Mouse (Mus musculus) liver, embryonic 12.5 days (tissue): Measurements from ENCODE around the gene Flt3l. TPM values are rescaled to one million over a fixed set of nuclear protein-coding genes. Genes with fewer than 3 reads are reported as not detected.
A peak's percentile ranks its signal among the peaks of the same experiment; 100 is the strongest.
"Not testable (repeated sequence)": the region's sequence is repeated elsewhere in the genome, so short reads cannot be mapped to it uniquely, and the experiment has no call there.

ENCODE experiments used
- ATAC-seq: fragments of 200-750 bp; cut with Nextera tagmentation; 2 replicates; pipeline ENCODE4 v1.8.0; 2017; ENCODE audit warnings: moderate number of reproducible peaks, mild to moderate bottlenecking, moderate library complexity
- H3K27ac ChIP-seq: fragments of 300-500 bp; sonication (generic); 2 replicates; pipeline ENCODE4 v1.5.1; 2016; ENCODE audit warnings: mild to moderate bottlenecking
- H3K27me3 ChIP-seq: fragments of 300-500 bp; sonication (generic); replicated peaks from 2 replicates; pipeline ENCODE4 v1.6.1; 2016; ENCODE audit warnings: mild to moderate bottlenecking, moderate library complexity
- H3K36me3 ChIP-seq: fragments of 300-500 bp; sonication (generic); 2 replicates; pipeline ENCODE4 v1.6.1; 2016; ENCODE audit warnings: mild to moderate bottlenecking, moderate library complexity
- H3K4me1 ChIP-seq: fragments of 300-500 bp; sonication (generic); 2 replicates; pipeline ENCODE4 v1.6.1; 2016
- H3K4me2 ChIP-seq: fragments of 300-500 bp; sonication (generic); 2 replicates; pipeline ENCODE4 v1.6.1; 2016; ENCODE audit warnings: mild to moderate bottlenecking, moderate library complexity
- H3K4me3 ChIP-seq: fragments of 300-500 bp; sonication (generic); 2 replicates; pipeline ENCODE4 v1.5.1; 2016; ENCODE audit warnings: mild to moderate bottlenecking, moderate library complexity
- H3K9ac ChIP-seq: fragments of 300-500 bp; sonication (generic); 2 replicates; pipeline ENCODE4 v1.6.1; 2016; ENCODE audit warnings: mild to moderate bottlenecking, moderate library complexity
- H3K9me3 ChIP-seq: fragments of 300-500 bp; sonication (generic); replicated peaks from 2 replicates; pipeline ENCODE4 v1.6.1; 2016; ENCODE audit warnings: mild to moderate bottlenecking, moderate library complexity
- WGBS: fragments of 180-500 bp; shearing (Covaris S2); methylation state at CpG from one replicate; pipeline ENCODE4 v1.1.7; 2016; ENCODE audit not compliant: insufficient replicate concordance; 5-methylcytosine and 5-hydroxymethylcytosine counted together
- polyA plus RNA-seq: library from polyadenylated mRNA; unstranded; fragments of >200 nt; fragmentation: Nextera tagmentation; extraction: Ambion mirVana; gene quantifications from 2 replicates; pipeline ENCODE4 v1.2.1, GENCODE M21; 2016

Flt3l gene
- polyA plus RNA-seq, 1 experiment from 2014 or later, result 5.7 TPM

GRCm38 (mm10) chr7:45102441-45102840 is 33.8 kb downstream of the Flt3l start:
- Histone ChIP-seq H3K9me3 (no peaks in the 10 kb centered on the region), H3K36me3 (no peaks in the 10 kb centered on the region; the same call in 1 of the 2 replicates), H3K4me2 (peak overlapping the region; percentile 50), H3K27me3 (0 out of 2 replicates have a peak, but pooled peaks cover 3% of the 10 kb centered on the region), H3K4me3 (no peak overlapping the region), H3K9ac (no peak overlapping the region), H3K4me1 (peaks cover 30% of the 10 kb centered on the region), H3K27ac (no peak overlapping the region)
- no peak for ATAC-seq
- WGBS, result 49% methylated on average over 11 of the region's 11 CpGs

- no peak overlapping the region for H3K4me3 ChIP-seq
- H3K4me1 ChIP-seq, result peaks cover 36% of the 10 kb centered on the region
- H3K27me3 ChIP-seq, result 0 out of 2 replicates have a peak, but pooled peaks cover 3% of the 10 kb centered on the region
- no peak overlapping the region for H3K4me2 ChIP-seq
- H3K9me3 ChIP-seq, result no peaks in the 10 kb centered on the region
- ATAC-seq, result no peak
- no peaks in the 10 kb centered on the region; the same call in 1 of the 2 replicates for H3K36me3 ChIP-seq
- H3K9ac ChIP-seq, result no peak overlapping the region
- 85% methylated on average over 6 of the region's 6 CpGs for WGBS
- no peak overlapping the region for H3K27ac ChIP-seq
These were observed 36.2 kb downstream of the Flt3l start for GRCm38 (mm10) chr7:45100046-45100445.

- no peak overlapping the region for H3K4me3 ChIP-seq
- H3K9ac ChIP-seq, result no peak overlapping the region
- peaks cover 41% of the 10 kb centered on the region for H3K4me1 ChIP-seq
- H3K36me3 ChIP-seq, result no peaks in the 10 kb centered on the region; the same call in 1 of the 2 replicates
- no peaks in the 10 kb centered on the region for H3K9me3 ChIP-seq
- no peak overlapping the region for H3K4me2 ChIP-seq
- 76% methylated on average over 8 of the region's 8 CpGs for WGBS
- no peak for ATAC-seq
- H3K27ac ChIP-seq, result no peak overlapping the region
- 0 out of 2 replicates have a peak, but pooled peaks cover 3% of the 10 kb centered on the region for H3K27me3 ChIP-seq
These were observed 37.5 kb downstream of the Flt3l start for GRCm38 (mm10) chr7:45098541-45099240.

GRCm38 (mm10) chr7:45097479-45097878 is 38.8 kb downstream of the Flt3l start:
- Histone ChIP-seq H3K9me3 (no peaks in the 10 kb centered on the region), H3K27ac (peak overlapping the region; percentile 15; the same call in 1 of the 2 replicates), H3K4me3 (no peak overlapping the region), H3K4me2 (no peak overlapping the region), H3K27me3 (0 out of 2 replicates have a peak, but pooled peaks cover 3% of the 10 kb centered on the region), H3K4me1 (peaks cover 45% of the 10 kb centered on the region), H3K36me3 (no peaks in the 10 kb centered on the region; the same call in 1 of the 2 replicates), H3K9ac (no peak overlapping the region)
- WGBS, result 26% methylated on average over 6 of the region's 6 CpGs
- ATAC-seq, result peak; percentile 31; the same call in 1 of the 2 replicates

- H3K9ac ChIP-seq, H3K36me3 ChIP-seq, H3K27me3 ChIP-seq, H3K9me3 ChIP-seq, H3K4me2 ChIP-seq, H3K4me3 ChIP-seq, ATAC-seq, H3K27ac ChIP-seq: not testable (repeated sequence)
- 83% methylated on average over 14 of the region's 14 CpGs for WGBS
- peaks cover 50% of the 10 kb centered on the region for H3K4me1 ChIP-seq
These were observed 40.3 kb downstream of the Flt3l start for GRCm38 (mm10) chr7:45095965-45096364.

GRCm38 (mm10) chr7:45095367-45095766 is 40.9 kb downstream of the Flt3l start:
- Histone ChIP-seq H3K27me3 (0 out of 2 replicates have a peak, but pooled peaks cover 3% of the 10 kb centered on the region), H3K27ac (no peak overlapping the region), H3K4me1 (peaks cover 56% of the 10 kb centered on the region), H3K4me3 (no peak overlapping the region), H3K9me3 (no peaks in the 10 kb centered on the region), H3K36me3 (no peaks in the 10 kb centered on the region; the same call in 1 of the 2 replicates), H3K4me2 (no peak overlapping the region), H3K9ac (no peak overlapping the region)
- 56% methylated on average over 6 of the region's 6 CpGs for WGBS
- no peak for ATAC-seq

- Histone ChIP-seq H3K27me3 (0 out of 2 replicates have a peak, but pooled peaks cover 3% of the 10 kb centered on the region), H3K4me2 (no peak overlapping the region; the same call in 1 of the 2 replicates), H3K36me3 (no peaks in the 10 kb centered on the region; the same call in 1 of the 2 replicates), H3K27ac (peak overlapping the region; percentile 7; the same call in 1 of the 2 replicates), H3K9ac (no peak overlapping the region), H3K4me1 (peaks cover 63% of the 10 kb centered on the region), H3K9me3 (no peaks in the 10 kb centered on the region), H3K4me3 (no peak overlapping the region)
- 55% methylated on average over 7 of the region's 7 CpGs for WGBS
- no peak for ATAC-seq
These were observed 42.1 kb downstream of the Flt3l start for GRCm38 (mm10) chr7:45094121-45094520.

DNA sequence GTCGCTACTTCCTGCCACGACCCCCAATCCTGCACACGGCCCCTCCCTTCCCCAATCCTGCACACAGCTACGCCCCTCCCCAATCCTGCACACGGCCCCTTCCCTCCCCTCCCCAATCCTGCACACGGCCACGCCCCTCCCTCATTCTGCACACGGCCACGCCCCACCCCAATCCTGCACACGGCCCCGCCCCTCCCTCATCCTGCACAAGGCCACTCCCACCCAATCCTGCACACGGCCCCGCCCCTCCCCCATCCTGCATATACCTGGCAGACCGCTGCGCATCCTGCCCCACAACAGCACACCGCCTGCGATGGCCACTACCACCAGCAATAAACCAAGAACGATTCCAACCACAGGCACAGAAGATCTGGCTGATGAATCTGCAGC is 42.7 kb downstream of the Flt3l start:
- no peaks in the 10 kb centered on the region for H3K9me3 ChIP-seq
- no peak for ATAC-seq
- H3K4me2 ChIP-seq, result peak overlapping the region; percentile 82
- no peak overlapping the region for H3K9ac ChIP-seq
- H3K4me1 ChIP-seq, result peaks cover 66% of the 10 kb centered on the region
- 0 out of 2 replicates have a peak, but pooled peaks cover 1% of the 10 kb centered on the region for H3K27me3 ChIP-seq
- 20% methylated on average over 18 of the region's 18 CpGs for WGBS
- peaks cover 3% of the 10 kb centered on the region; the same call in 1 of the 2 replicates for H3K36me3 ChIP-seq
- H3K4me3 ChIP-seq, result no peak overlapping the region
- H3K27ac ChIP-seq, result peak overlapping the region; percentile 43; the same call in 1 of the 2 replicates

DNA sequence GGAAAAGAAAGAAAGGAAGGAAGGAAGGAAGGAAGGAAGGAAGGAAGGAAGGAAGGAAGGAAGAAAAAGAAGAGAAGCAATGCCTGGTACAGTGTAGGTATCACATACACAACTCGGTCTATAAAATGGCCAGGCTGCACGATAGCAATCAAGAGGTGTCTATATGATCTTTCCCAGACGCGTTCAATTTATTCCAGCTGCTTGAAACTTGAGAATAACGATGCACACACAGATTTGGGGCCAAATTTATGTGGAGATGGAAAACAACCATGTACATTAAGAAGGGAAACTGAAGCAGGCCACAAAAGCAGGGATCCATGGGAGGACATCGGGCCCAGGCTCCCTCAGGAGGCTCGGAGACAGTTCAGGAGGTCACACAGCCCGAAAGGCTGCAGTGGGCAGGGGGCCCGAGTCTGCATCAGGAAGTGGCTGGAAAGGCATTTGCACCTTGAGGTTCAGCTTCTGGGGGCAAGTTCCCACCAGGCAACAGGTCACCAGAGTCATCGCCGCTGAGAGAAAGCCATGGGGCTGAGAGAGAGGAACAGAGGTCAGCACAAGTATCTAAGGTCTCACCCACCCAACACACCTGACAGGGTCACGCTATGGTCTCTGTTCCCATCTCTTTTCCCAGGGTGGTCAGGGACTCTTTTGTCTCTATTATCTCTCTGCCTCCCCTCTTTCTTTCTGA is 43.3 kb downstream of the Flt3l start:
- Histone ChIP-seq H3K27me3 (no peaks in the 10 kb centered on the region), H3K27ac (peak overlapping the region; percentile 43; the same call in 1 of the 2 replicates), H3K36me3 (peaks cover 8% of the 10 kb centered on the region), H3K4me1 (peaks cover 68% of the 10 kb centered on the region), H3K4me2 (peak overlapping the region; percentile 82), H3K9ac (0 out of 2 replicates have a peak overlapping the region, but pooled peaks have one; percentile 28), H3K4me3 (no peak overlapping the region), H3K9me3 (no peaks in the 10 kb centered on the region)
- ATAC-seq, result no peak
- WGBS, result 42% methylated on average over 12 of the region's 12 CpGs

DNA sequence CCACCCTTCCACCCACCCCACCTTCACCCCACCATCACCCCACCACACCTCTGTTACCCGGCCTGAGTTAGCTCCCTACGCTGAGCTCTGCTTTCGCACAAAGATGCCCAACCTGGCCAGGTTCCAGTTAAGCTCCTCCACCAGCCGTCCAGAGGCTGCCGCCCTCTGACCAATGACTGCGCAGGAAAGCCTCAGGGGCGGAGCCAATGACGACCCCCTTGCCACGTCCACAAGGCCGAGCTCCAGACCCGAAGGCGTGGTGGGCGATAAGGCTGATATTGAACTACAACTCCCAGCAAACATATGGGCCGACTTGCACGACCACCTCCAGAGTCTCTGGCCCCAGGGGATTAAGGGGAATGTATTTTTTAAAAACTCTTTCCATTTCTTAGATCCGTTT is 44.2 kb downstream of the Flt3l start, which contains the start of gene Rcn3:
Gene Rcn3 (minus strand): TSS at position 174 of the 400 bp plus-strand sequence.
- WGBS, result under 1% methylated on average over 16 of the region's 16 CpGs
- Histone ChIP-seq H3K4me1 (peaks cover 62% of the 10 kb centered on the region), H3K9ac (peak within 1 kb of the TSS; percentile 61), H3K27me3 (no peaks in the 10 kb centered on the region), H3K4me3 (peak within 1 kb of the TSS; percentile 54), H3K4me2 (peak within 1 kb of the TSS; percentile 82), H3K9me3 (no peaks in the 10 kb centered on the region), H3K27ac (peak within 1 kb of the TSS; percentile 59), H3K36me3 (peaks cover 12% of the 10 kb centered on the region)
- ATAC-seq, result peak; percentile 77

- Histone ChIP-seq H3K9me3 (no peaks in the 10 kb centered on the region), H3K27me3 (no peaks in the 10 kb centered on the region), H3K4me1 (peaks cover 62% of the 10 kb centered on the region), H3K9ac (peak overlapping the region; percentile 61), H3K36me3 (peaks cover 19% of the 10 kb centered on the region), H3K4me2 (peak overlapping the region; percentile 82), H3K27ac (peak overlapping the region; percentile 59), H3K4me3 (peak overlapping the region; percentile 54)
- 13% methylated on average over 35 of the region's 35 CpGs for WGBS
- peak; percentile 68 for ATAC-seq
These were observed 44.9 kb downstream of the Flt3l start for GRCm38 (mm10) chr7:45091001-45091990.
